Mouse (Mus musculus) ES-E14 (cell line): ENCODE data around the gene Bola1. TPM values are rescaled to one million over a fixed set of nuclear protein-coding genes. Genes with fewer than 3 reads are reported as not detected.

Experiments
- DNase-seq: peaks from one replicate; pipeline ENCODE4 v3.0.0-alpha.2; 2013; ENCODE audit warnings: low read depth, low spot score
- H3K27ac ChIP-seq: 2 replicates; pipeline ENCODE4 v1.5.1; 2012; ENCODE audit warnings: low read depth, mild to moderate bottlenecking, low read length, moderate library complexity, mixed read lengths; ENCODE audit not compliant: poor library complexity, insufficient read depth, severe bottlenecking
- H3K36me3 ChIP-seq: 2 replicates; pipeline ENCODE4 v1.6.1; 2012; ENCODE audit warnings: mild to moderate bottlenecking, low read length, moderate library complexity, mixed read lengths; ENCODE audit not compliant: control insufficient read depth, poor library complexity, insufficient read depth, severe bottlenecking
- H3K4me1 ChIP-seq, 2 experiments: fragments of 150-350 bp in 1 of 2; sonication (generic) in 1 of 2; 2 replicates each; pipeline ENCODE4 v1.6.1; 2012; ENCODE audit warnings: low read length in 2 of 2, mild to moderate bottlenecking in 1 of 2, mixed read lengths in 1 of 2; ENCODE audit not compliant: control insufficient read depth in 2 of 2, insufficient read depth in 2 of 2, poor library complexity in 1 of 2
- H3K4me3 ChIP-seq, 2 experiments: fragments of 150-350 bp in 1 of 2; sonication (generic) in 1 of 2; 2 replicates each; pipeline ENCODE4 v1.5.1; 2012; ENCODE audit warnings: low read length in 2 of 2, low read depth in 1 of 2, mild to moderate bottlenecking in 1 of 2, mixed read lengths in 1 of 2; ENCODE audit not compliant: insufficient read depth in 1 of 2, poor library complexity in 1 of 2, severe bottlenecking in 1 of 2
- H3K9ac ChIP-seq: 2 replicates; pipeline ENCODE4 v1.6.1; 2012; ENCODE audit warnings: low read depth, mild to moderate bottlenecking, low read length, mixed read lengths; ENCODE audit not compliant: poor library complexity, insufficient read depth, severe bottlenecking
- H3K9me3 ChIP-seq: fragments of 150-350 bp; sonication (generic); 2 replicates; pipeline ENCODE4 v1.6.1; 2012; ENCODE audit warnings: low read depth, mild to moderate bottlenecking, low read length; ENCODE audit not compliant: control insufficient read depth, insufficient read depth
- CHD2 ChIP-seq: IDR thresholded peaks from 2 replicates; pipeline ENCODE4 v1.6.1; 2014; ENCODE audit warnings: mild to moderate bottlenecking, low read depth, low read length, inconsistent platforms
- HCFC1 ChIP-seq: IDR thresholded peaks from 2 replicates; pipeline ENCODE4 v1.6.1; 2012; ENCODE audit warnings: low read length, inconsistent platforms, borderline replicate concordance; ENCODE audit not compliant: insufficient read depth
- MAFK ChIP-seq: IDR thresholded peaks from 2 replicates; pipeline ENCODE4 v1.6.1; 2014; ENCODE audit warnings: mild to moderate bottlenecking, low read depth, low read length, inconsistent platforms; ENCODE audit not compliant: insufficient read depth
- ZC3H11A ChIP-seq: IDR thresholded peaks from 2 replicates; pipeline ENCODE4 v1.6.1; 2012; ENCODE audit warnings: low read depth, mild to moderate bottlenecking, inconsistent platforms, low read length, borderline replicate concordance
- ZNF384 ChIP-seq: IDR thresholded peaks from 2 replicates; pipeline ENCODE4 v1.6.1; 2012; ENCODE audit warnings: low read depth, low read length, inconsistent platforms
- in situ Hi-C, 2 experiments: fragments of 600-800 bp; cut with MboI; formaldehyde crosslinking; loops; one replicate each; pipeline ENCODE4 v1.15.1; 2025; ENCODE audit warnings: low sequenced_read_pairs in 2 of 2, inconsistent platforms in 1 of 2; ENCODE audit not compliant: unreplicated experiment in 2 of 2
- total RNA-seq: library from RNA; depleted of rRNA; stranded (reverse); fragments of 300-350 nt; gene quantifications from 2 replicates; pipeline ENCODE4 v1.2.3, GENCODE M21; 2012

Gene Bola1
- total RNA-seq, 1 experiment = 76.4 TPM

DNA sequence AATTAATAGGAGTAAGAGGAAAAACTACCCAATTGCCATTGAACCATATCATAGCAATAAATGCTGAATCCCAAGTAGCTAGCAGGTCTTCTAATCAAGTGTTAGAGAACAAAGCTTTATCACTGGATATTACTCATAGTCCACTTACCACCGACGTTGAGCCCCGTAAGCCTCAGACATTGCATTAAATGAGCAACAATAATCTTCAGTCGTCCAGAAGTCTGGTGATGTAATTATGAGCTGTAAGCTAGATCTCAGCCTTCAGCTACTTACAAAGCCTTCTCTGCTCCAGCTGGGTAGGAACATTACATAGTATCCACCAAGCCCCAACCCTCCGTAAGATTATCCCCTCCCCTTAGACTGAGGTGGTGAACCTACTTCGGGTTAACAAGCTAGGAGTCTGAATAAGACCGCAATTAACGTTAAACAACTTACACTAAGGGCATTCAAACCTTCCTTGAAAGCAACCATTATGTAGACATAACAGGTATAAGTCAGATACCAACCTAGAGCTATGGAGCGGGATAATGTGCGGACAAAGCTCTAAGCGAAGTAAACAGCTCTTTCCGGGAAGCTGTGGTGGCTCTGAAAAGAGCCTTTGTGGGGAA, 18.5 kb upstream of the Bola1 start:
- no peaks in the 10 kb centered on the region for H3K36me3 ChIP-seq
- H3K9me3 ChIP-seq = no peaks in the 10 kb centered on the region
- peak overlapping the region; percentile 74 to 81 for H3K4me3 ChIP-seq
- H3K4me1 ChIP-seq = peaks cover 3 to 9% of the 10 kb centered on the region in 2 experiments; a peak in 3 of 4 replicates
- DNase-seq = no peak
- in situ Hi-C loops = no loop called here
- peak overlapping the region; percentile 89 for H3K9ac ChIP-seq
- H3K27ac ChIP-seq = peak overlapping the region; percentile 91
- TF ChIP-seq HCFC1 = no peak
- no peak for TF ChIP-seq MAFK
- no peak for TF ChIP-seq ZC3H11A
- no peak for TF ChIP-seq CHD2
- TF ChIP-seq ZNF384 = no peak

DNA sequence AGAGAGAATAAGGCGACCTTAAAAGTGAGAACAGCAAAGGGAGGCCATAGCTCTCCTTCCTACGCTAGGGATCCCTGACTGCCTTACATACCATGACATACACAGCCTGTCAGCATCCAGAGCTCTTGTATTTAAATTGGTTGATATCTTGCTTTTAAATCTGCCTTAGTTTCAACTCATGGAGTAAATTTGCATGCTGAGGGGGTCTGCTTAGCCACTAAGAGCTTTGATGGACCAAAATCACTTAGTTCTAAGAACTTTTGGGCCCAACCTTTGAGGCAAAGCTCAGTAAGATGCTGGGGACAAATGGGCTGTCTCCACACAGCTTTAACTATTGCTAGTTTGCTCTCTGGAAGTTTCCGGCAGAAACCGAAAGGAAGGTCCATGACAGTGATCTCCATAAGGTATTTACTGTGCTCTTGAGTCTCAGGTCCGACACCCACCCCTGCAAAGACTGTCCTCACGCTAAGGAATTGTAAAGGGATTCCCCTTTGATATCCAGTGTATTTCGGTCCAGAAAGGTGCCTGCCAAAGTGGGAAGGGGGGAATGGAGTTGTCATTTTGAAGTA, 17.9 kb upstream of the Bola1 start:
- Histone ChIP-seq H3K4me1 (peaks cover 3 to 8% of the 10 kb centered on the region in 2 experiments; a peak in 3 of 4 replicates), H3K9ac (peak overlapping the region; percentile 89), H3K27ac (peak overlapping the region; percentile 91; the same call in 1 of the 2 replicates), H3K9me3 (no peaks in the 10 kb centered on the region), H3K36me3 (no peaks in the 10 kb centered on the region), H3K4me3 (peak overlapping the region; percentile 74 to 81)
- in situ Hi-C loops = no loop called here
- no peak for TF ChIP-seq CHD2
- DNase-seq = no peak

DNA sequence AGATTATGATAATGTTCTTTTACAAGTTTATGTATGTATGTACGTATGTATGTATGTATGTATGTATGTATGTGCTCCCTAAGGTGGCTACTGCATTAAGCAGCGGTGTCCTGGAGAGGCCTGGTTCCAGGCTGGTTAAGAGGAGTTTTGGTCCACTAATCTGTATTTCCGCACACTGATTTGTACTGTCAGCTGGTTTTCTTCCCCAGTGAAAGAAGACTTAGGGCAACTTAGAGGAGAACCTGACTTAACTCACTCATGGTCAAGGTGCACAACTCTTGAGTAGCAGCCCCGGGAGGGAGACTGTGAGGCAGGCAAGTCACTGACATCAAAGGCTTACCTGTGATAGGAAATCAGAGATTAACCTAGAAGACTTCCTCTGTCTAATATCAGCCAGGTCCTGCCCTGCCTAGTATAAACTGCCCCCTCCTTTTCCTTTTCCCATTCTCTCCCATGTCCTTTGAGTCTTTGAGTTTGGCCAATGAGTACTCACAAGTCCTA, 17.4 kb upstream of the Bola1 start:
- peak overlapping the region; percentile 7; the same call in 1 of the 2 replicates for H3K27ac ChIP-seq

DNA sequence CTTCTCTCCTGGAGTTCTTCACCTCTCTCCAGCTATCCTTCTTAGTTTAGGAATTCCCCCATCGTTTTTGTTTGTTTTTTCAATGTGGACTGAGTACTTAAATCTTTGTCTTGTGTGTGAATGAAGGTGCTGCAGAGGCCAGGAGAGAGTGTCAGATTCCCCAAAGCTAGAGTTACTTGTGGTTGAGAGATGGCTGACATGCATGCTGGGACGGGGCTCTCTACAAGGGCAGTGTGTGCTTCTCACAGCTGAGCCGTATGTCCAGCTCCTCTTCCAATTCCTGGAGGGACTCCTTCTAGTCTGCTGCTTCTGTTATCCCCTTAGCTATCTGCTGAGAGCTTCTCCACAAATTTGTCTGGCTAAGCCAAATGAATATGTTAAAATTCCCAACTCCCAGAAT, 16.3 kb upstream of the Bola1 start:
- TF ChIP-seq ZNF384 = no peak
- no peak for TF ChIP-seq ZC3H11A
- no peak for TF ChIP-seq MAFK
- TF ChIP-seq HCFC1 = no peak
- TF ChIP-seq CHD2 = no peak
- Histone ChIP-seq H3K9me3 (no peaks in the 10 kb centered on the region), H3K4me1 (peaks cover under 1 to 5% of the 10 kb centered on the region in 2 experiments; a peak in 3 of 4 replicates), H3K36me3 (no peaks in the 10 kb centered on the region), H3K27ac (no peak overlapping the region), H3K9ac (no peak overlapping the region), H3K4me3 (no peak overlapping the region)
- no peak for DNase-seq
- in situ Hi-C loops = no loop called here

More for the DNA sequence above, 17.4 kb upstream of the Bola1 start:
- Histone ChIP-seq H3K36me3 (no peaks in the 10 kb centered on the region), H3K4me1 (peaks cover 3 to 5% of the 10 kb centered on the region in 2 experiments; a peak in 3 of 4 replicates), H3K4me3 (peak overlapping the region; percentile 74 to 81), H3K9me3 (no peaks in the 10 kb centered on the region), H3K9ac (peak overlapping the region; percentile 89; the same call in 1 of the 2 replicates)
- in situ Hi-C loops = no loop called here
- no peak for DNase-seq
- TF ChIP-seq ZC3H11A (no peak), ZNF384 (no peak), HCFC1 (no peak), MAFK (no peak), CHD2 (no peak)

DNA sequence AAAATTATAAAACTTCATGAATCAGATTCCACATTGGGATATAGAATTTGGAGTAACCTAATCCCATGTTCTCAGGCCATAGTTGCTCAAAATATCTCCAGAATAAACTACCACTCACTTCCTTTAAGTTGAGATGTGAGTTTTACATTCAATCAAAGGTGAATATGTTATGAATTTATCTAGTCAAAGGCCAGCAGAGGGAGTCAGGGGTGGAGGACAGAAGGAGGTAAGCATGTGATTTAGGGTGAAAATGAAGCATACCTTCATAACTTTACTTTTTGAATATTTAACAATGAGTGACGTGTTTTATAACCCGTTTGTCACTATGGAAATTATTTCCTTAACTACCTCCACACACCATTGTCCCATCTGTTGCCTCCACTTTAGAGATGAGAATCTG, 15.4 kb upstream of the Bola1 start:
- Histone ChIP-seq H3K4me1 (peaks cover 0 to 5% of the 10 kb centered on the region in 2 experiments; a peak in 3 of 4 replicates), H3K9ac (no peak overlapping the region), H3K36me3 (no peaks in the 10 kb centered on the region), H3K4me3 (no peak overlapping the region), H3K9me3 (no peaks in the 10 kb centered on the region), H3K27ac (no peak overlapping the region)
- DNase-seq = no peak
- in situ Hi-C loops = no loop called here
- TF ChIP-seq ZNF384 (no peak), CHD2 (no peak), MAFK (no peak), HCFC1 (no peak), ZC3H11A (no peak)
